Mouse (Mus musculus) T-cell, adult 2 months (primary cell): ENCODE measurements around the gene Nwd2.

Source experiments
- DNase-seq: peaks from one replicate; pipeline ENCODE4 v3.0.0; 2022; ENCODE audit warnings: low spot score

Nwd2 gene

DNA sequence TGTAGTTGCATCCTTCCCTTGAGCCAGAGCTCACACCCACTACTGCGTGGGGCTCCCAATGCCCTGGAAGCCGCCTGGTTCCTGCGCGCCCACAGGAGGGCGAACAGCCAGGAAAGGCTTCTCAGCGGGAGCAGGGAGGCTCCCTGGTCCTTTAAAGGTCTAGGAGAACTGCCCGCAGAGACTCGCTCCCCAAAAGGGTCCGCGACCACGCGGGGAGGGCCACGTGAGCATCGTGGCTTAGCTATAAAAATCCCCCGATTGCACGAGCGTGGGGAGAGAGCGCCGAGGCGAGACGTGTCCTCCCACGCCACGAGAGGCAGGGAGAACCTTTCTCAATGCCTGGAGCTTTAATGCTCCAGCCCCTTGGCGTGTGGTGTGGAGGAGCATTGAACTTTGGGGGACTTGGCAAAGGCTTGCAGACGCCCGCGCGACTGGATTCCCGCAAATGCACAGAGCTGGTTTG lies at the start of gene Nwd2:
Gene Nwd2, plus strand, starts transcription at position 33 of the 463 bp plus-strand sequence.
- DNase-seq, result no peak

DNA sequence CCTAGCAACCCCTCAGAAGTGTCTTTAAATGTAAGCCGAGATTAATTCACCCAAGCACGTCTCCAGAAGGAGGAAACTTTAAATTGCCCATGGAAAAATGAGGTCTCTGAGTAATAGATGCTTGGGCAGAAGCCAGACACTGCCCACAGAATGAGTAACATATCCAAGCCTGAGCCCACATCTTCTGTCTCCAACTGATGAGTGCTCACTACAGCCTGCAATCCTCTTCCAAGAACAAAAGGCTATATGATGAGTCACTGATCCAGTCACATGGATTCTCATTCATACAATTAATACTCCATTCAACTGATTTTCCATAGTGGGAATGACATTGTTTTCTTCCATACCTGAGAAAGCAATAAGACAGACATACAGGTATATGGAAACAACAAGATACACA lies 41.5 kb upstream of the Nwd2 start:
- DNase-seq, result no peak

DNA sequence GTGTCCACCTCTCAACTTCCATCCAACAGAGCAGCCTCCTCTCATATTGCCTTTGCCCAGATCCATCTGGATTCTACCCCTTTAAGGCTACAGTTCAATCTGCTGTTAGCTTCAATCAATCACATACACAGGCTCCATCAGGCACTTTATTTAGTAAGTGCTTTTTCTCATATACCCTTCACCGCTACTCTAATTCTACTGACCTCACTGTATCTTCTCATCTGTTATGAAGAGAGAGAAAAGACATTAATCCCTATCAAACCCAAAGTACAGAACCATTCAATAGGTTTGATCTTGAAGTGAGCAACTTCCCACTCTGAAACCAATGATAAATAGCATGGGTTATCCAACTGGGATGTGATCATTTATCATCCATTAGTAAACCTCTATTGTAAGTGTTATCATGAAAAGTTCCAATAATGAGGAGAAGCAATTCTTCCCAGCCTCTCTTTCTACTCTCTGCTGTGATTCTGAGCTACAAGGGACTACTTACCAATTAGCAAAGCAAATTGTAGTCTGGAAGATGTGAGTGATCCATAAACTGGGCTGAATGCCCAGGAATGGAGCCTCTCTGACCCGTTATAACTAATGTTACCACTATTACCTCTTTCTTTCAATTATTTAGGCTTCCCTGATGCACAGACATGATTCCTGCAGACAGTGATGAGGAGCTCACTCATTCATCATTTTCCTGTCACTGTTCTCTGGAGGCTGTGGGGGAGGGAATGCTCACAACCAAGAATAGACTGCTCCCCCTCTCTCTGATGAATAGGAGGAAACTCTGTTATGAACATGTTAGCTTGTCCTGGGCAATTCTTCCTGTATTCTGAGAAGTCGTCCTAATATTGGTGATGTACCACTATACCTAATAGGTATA lies 31.9 kb upstream of the Nwd2 start:
- DNase-seq, result no peak

DNA sequence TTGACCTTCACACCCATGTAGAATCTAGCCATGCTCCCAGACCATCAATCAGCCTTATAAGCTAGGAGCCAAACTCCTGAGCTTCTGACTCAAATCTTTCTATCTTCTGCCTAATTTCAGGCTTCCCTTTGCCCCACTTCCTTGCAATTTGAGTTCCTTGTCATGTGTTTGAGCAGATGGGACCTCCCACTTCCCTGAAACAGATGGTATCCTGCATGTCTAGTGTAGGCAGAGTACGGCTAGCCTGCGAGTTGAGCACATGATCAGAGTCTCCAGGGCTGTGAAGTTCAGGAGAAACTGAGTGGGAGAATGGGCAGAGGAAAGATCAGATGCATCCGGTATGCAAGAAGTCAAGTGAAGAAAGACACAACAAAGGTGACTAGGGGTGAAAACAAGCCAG lies 24.8 kb upstream of the Nwd2 start:
- DNase-seq, result no peak

DNA sequence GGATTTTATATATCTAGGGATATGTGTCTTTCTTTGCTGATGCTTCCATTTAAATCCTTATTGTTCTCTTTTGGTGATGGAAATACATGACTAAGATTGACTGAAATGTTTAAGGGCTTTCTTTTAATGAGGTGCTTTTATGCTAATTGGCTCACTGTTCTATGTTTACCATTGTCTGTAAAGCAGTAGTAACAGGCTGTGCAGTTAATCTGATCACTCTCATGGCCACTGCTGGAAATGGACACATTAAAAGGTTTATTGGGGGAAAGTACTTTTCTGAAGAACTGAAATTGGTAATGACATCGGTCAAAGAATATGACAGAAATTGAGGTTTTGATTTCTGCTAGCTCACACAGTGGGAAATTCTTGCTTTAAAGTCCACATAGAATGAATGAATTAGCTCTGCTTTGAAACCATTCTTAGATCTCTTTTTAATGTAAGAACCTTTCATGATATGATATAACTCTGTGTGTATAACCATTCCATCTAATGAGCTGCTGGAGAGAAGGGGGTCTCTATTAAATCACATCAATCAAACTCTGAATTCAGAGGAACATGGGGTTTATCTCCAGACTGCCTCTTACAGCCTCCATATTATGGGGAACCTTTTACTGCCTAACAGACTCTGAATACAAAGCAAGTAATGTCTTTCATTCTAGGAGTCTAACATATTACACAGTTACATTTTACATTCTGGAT lies 20.9 kb upstream of the Nwd2 start:
- no peak for DNase-seq

DNA sequence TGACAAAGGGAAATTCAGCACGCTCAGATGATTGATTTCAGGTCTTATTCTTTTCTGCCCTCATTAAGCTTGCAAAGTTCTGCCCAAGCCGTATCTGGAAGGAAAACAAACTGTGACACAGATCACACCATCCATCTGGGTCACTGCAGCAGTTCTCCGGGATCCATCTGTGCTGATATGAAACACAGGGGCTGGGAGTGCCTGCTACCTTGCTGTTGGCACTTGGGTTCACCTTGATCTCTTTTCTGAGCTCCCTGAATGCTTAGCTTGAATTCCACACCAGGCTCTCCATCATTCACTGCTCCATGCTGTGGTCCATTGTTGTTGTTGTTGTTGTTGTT lies 20.4 kb upstream of the Nwd2 start:
- DNase-seq, result no peak

DNA sequence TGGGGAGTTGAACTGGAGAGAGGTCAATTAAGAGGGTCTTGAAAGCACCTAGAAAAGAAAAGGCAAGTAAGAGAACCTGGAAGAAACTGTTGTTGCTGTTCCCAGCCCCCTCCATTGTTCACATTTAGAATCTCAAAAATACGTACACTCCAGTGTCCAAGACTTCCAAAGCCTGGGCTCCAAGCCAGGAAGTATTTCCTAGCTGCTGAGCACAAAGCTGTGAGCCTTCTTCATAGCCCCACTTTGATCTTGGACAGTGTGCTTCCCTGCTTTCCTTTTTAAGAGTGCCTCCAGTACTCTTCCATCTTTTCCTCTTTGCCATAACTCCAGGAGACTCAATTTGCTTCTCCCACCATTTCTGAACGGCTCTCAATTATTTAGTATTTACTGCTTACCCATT lies 14.3 kb upstream of the Nwd2 start:
- no peak for DNase-seq

DNA sequence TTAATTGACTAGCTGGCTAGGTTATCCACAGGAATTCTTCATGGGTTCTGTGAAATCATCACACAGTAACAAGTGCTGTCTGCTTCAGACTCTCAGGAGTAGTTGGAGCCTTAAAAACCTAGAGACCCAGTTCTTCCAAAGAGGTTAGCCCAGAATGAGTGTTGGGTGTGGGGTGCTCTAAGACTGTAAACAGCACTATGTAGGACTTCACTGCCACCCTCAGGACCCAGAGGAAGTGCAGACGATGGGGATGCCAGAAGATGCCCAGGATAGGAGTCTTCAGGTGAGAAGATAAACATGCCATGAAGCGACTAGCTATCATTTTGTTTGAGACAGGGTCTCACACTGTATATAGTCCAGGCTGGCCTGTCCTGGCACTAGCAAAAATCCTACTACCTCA lies 715 bp upstream of the Nwd2 start:
- DNase-seq, result no peak

DNA sequence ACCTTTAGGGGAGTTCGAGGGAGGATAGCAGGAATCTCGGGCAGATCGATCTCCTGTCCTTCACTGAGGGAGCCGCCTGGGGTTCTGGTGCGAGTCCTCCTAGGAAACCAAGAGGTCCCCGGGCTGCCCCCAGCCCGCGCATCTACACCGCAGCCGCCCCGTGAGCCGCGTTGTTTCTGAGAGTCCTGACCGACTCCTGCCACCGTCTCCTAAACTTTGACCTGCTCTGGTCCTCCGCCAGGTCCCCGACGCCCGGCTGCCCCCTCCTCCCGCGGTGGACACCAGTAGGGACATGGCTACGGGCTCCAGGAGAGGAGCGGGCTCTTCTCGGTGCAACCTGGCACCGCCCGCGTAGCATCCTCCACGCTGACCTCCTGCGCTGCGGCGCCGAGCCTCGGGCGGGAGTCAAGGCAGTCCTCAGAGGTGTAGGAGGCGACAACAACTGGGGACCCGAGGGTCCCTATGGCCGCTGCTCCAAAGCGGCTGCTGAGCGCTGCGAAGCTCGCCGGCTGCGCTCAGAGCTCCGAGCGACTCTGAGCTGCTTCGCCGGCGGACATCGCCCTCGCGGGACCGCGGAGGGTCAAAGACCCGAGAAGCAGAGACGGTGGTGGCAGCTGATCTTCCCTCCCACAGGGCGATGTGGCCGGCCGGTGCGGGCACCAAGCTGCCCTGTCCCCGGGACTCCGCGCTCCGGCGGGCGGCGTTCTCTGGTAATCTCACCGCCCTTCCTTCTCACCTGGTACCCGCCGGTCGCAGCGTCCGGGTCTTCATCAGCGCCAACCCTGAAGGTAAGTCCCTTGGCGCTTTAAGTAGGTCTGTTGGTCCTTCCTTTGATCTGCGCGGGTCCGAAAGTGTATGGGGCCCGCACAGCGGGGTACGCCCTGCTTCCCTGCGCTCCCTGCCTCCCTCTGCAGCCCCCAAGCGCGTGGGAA lies 897 bp downstream of the Nwd2 start:
- DNase-seq, result no peak

DNA sequence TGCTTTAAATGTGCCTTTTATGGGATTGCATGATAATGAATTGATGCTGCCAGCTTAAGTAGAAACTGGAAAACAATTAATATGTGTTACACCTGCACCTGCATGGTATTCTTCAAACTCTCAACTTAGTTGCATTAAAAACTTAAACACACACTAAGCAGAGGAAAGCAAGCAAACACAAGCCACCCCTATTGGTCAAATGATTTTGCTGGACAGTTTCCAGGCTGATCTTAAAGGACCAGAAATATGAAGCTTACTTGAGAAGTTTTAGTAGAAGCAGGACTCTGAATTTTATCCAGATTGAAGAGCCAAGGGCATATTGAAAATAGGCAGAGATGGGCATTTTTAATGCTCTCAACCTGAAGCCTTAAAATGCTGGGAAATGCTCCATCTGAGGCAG lies 2.9 kb downstream of the Nwd2 start:
- DNase-seq, result no peak

DNA sequence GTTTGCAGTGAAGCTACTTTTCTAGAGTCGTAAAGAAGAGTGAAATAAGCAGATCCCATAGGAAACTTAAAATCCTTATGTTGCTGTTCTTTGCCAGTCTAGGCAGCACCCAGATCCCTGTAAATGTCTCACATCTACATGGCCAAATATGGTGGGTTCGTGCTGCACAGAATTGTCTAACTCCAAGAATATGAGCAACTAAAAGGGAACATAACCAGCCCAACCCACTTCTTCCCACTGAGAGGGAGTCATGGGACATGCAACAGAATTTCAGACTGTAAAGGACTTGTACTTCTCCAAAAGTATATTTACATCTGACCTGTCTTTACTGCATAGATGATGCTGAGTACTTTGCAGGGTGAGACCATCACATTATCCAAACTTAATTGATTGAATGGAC lies 3.8 kb downstream of the Nwd2 start:
- DNase-seq, result no peak

DNA sequence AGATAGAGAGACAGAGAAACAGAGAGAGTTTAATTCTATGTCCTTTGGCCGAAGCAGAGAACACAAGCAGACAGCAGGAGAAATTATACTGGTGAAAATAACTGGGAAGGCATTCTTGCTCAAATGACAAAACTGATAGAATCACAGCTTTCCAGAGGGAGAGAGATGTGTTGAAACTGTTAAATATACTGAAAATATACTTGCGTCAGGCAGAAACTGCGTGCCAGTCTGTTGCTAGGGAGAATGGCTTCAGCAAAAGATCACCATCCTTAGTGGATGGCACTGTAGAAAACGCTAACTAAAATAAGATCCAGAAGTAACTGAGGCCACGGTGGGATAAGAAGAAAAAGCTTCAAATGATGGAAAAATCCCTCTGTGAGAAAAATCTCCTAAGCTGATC lies 18.0 kb downstream of the Nwd2 start:
- no peak for DNase-seq

DNA sequence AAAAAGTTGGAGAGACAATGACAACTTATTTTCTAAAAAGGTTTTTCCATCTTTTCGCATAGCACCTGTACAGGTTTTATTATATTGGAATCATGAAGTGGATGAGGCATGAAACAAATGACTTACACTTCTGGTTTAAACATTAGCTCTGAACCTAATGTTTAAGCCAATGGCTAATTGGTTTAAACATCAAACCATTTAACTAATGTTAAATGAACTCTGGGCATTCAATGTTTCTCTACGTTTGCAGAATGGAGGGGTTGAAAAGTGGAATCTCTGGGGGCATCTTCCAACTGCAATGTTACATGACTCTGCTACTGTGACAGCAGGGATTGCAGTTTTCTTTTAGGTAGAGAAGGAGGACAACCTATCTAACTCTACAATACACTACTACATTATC lies 27.0 kb downstream of the Nwd2 start:
- no peak for DNase-seq

DNA sequence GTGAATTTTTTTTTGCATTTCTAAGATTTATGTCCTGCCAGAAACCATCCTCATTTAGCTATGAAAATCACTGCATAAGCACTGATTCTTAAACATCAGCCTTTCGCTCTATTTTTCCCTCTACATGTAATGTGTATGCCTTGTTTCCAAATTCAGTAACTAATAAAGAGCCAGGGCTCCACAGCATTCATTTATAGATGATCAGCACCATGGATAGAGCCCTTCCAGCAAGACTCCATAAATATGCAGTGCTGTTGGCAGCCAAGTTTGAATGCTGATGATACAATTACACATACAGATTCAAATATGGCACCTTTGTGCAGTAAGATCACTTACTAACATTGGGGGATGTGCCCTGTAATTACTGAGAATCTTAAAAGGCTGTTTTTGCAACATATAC lies 40.2 kb downstream of the Nwd2 start:
- DNase-seq, result no peak

DNA sequence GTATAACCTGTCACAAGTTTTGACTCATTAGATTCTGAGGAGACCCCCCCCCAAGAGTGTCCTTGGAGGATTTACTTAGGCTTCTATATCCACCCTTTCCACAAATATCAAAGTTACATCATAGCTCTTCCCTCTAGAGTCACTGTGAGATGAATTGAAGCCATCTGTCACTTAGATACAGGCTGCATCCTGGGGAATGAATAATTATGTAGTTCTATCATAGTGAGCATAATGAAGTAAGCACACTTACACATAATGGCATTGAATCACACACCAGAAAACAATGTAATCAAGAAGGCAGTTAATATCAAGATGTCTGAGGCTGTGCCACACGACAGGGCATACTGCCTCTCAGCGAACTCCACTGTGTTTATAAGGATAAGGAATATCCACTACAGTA lies 47.9 kb downstream of the Nwd2 start:
- no peak for DNase-seq

DNA sequence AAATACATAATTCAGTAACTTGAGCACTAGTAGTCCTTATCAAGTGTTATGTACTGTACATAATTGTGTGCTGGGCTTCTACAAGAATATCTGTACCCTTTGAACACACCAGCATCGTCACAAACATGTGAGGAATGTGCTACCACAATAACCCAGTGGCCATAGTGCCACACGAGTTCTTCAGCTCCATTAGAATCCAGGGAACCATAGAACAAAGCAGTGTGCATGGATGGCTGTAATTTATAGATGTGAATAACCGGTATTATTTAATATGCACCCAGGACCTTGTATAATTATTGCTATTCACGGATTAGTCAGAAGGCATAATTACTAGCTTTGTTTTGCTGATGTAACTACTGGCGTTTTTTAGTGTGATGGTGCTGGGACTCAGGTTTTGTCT lies 48.3 kb downstream of the Nwd2 start:
- DNase-seq, result no peak

DNA sequence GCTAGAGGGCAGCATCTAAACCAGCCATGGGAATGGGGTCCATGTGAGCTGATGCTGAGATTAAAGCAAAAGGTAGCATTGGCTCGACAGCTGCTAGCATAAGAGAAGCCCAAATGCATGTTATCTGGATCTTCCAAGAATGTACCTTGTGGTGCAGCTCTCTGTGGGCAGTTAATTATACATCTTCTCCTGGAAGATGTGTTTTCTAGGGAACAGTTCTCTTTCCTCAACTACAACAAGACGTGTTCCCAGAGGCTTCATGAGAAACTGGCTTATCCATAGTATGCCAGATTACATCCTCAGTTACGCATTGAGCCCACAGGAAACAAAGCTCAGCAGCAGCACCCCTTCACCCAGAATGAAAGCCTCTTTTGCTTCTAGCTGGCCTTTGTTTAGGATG lies 80.1 kb downstream of the Nwd2 start:
- DNase-seq, result no peak

DNA sequence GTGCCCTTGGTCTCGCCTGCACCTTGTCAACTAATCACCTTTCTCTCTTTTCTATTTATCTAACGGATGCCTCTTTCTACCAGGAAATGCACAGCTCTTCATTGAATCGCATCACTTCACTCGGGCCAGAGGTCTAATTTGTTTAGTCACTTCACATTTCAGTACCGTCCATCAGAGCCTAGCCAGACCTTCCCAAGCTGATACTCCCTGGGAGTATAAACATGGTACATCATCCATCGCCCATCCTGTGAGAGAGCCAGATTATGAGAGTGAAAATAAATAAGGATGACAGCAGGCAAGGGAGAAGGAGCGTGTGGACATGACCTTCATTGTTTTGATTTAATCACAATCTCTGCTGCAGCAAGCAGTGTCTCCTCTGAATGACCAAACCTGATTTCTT lies 86.6 kb downstream of the Nwd2 start:
- DNase-seq, result no peak

DNA sequence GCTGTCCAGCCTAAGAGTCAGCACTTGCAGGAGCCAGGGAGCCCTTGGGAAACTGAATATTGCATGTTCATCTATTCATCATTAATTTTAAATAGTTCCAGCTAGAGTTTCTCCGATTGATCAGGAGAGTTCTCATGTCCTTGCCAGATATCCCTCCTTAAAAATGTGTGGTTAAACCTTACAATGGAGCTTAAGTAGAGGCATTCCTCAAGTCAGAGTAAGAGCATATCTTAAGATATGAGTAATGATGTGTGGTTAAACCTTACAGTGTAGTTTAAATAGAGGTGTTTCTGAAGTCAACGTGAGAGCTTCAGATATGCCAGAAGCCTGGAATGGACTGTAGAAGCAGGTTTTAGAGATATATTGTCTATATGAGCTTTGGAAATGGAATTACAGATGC lies 94.5 kb downstream of the Nwd2 start:
- DNase-seq, result no peak

DNA sequence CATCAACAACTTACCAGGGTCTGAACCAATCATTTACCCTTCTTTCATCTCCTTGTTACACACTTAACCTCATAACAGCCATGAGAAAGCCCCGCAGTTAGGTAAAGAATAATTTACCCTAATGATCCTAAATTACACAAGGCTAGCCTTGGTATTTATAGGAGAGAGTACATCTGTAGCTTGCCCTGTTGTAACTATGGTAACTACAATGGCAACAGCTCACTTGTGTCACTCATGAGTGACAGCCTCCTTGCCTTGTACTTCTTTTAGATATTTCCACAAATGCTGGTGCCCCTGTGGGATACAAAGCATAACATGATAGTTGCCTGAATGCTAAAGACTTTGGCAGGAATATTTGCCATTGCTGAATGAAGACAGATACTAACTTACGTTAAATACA lies 99.4 kb downstream of the Nwd2 start:
- no peak for DNase-seq

DNA sequence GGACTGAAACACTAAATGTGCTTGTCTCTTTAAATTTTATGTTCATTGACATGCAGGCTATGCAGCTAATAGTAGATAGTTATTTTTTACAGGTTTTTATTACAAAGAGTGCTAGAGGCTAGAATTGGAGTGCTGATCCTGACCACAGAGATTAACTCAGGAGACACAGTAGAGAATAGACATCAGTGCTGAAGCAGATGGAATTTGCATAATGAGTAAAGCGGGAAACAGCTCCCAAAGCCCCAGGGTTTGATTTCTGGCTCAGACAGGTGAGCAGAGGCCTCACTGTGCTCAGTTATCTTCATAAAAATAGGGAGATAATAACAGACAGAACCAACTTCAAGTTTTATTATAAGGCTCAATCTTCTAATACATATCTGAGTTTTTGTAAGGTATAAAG lies 99.9 kb downstream of the Nwd2 start:
- no peak for DNase-seq

DNA sequence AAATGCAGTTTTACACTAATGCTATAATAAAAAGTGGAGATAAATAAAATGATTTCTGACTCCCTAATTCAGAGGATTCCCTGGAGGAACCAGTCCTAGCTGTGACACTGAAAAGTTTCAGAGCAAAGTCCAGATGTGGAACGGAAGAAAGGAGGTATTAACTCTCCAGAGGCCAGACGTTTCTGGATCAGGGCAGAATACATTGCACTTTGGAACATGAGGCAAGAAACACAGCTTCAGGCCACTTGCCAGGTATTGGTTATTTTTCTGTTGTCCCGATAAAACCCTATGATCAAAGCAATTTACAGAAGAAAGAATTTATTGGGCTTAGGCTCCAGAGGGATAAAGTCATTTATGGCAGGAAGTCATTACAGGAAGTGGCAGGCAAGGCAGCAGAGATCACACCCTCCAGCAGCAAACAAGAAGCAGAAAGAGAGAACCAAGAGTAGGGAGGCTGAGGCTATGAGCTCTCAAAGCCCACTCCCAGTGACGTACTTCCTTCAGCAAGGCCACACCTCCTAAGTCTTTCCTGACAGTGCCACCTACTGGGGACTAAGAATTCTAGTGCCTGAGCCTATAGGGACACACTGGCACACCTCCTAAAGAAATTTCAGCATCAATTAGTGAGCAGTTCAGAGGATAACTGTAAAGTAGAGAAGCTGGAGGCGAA lies 106.3 kb downstream of the Nwd2 start:
- peak; percentile 1 for DNase-seq
